Mouse (Mus musculus) macrophage (primary cell): Measurements from ENCODE around the gene Csf2rb. TPM values are rescaled to one million over a fixed set of nuclear protein-coding genes. Genes with fewer than 3 reads are reported as not detected.
"Not testable (repeated sequence)": the region's sequence is repeated elsewhere in the genome, so short reads cannot be mapped to it uniquely, and the experiment has no call there.

Experiments
- H3K27ac ChIP-seq: fragments of 350-480 bp; formaldehyde crosslinking; 2 replicates; pipeline ENCODE4 v1.9.0; 2021
- H3K36me3 ChIP-seq: fragments of 350-480 bp; formaldehyde crosslinking; 2 replicates; pipeline ENCODE4 v1.9.0; 2021; ENCODE audit errors: inconsistent target
- H3K4me3 ChIP-seq: fragments of 350-480 bp; formaldehyde crosslinking; 2 replicates; pipeline ENCODE4 v1.9.0; 2021; ENCODE audit errors: inconsistent target
- H3K79me2 ChIP-seq: fragments of 350-480 bp; formaldehyde crosslinking; 2 replicates; pipeline ENCODE4 v1.9.0; 2021; ENCODE audit errors: inconsistent target
- WGBS: methylation state at CpG from one replicate; pipeline ENCODE4 v1.1.7; 2026; ENCODE audit warnings: inconsistent platforms; ENCODE audit not compliant: missing documents; 5-methylcytosine and 5-hydroxymethylcytosine counted together
- polyA plus RNA-seq: library from polyadenylated mRNA; stranded (reverse); fragments of 250-400 nt; gene quantifications from 3 replicates; pipeline ENCODE4 v1.2.4, GENCODE M21; 2018; ENCODE audit warnings: inconsistent platforms

Gene Csf2rb
- polyA plus RNA-seq, 1 experiment from 2014 or later = 406 TPM

- 61% methylated on average over 4 of the region's 4 CpGs for WGBS
- H3K27ac ChIP-seq, H3K36me3 ChIP-seq, H3K79me2 ChIP-seq, H3K4me3 ChIP-seq: not testable (repeated sequence)
Observed at GRCm38 (mm10) chr15:78312421-78313233, 12.9 kb upstream of the Csf2rb start.

- H3K36me3 ChIP-seq, H3K4me3 ChIP-seq, H3K79me2 ChIP-seq, H3K27ac ChIP-seq: not testable (repeated sequence)
- 92% methylated on average over 4 of the region's 5 CpGs for WGBS
Observed at GRCm38 (mm10) chr15:78313659-78314058, 11.9 kb upstream of the Csf2rb start.

GRCm38 (mm10) chr15:78318338-78319171 is 7.0 kb upstream of the Csf2rb start:
- H3K79me2 ChIP-seq, H3K27ac ChIP-seq, H3K4me3 ChIP-seq, H3K36me3 ChIP-seq: not testable (repeated sequence)
- 80% methylated on average over 1 of the region's 2 CpGs for WGBS

- H3K4me3 ChIP-seq = no peak overlapping the region
- H3K79me2 ChIP-seq = peaks cover 2% of the 10 kb centered on the region
- peak overlapping the region; percentile 36 for H3K27ac ChIP-seq
- no peaks in the 10 kb centered on the region for H3K36me3 ChIP-seq
- 5% methylated on average over 5 of the region's 5 CpGs for WGBS
Observed at GRCm38 (mm10) chr15:78320825-78321496, 4.6 kb upstream of the Csf2rb start.

- no peak overlapping the region for H3K27ac ChIP-seq
- no peaks in the 10 kb centered on the region for H3K36me3 ChIP-seq
- no peak overlapping the region for H3K4me3 ChIP-seq
- 100% methylated on average over 1 of the region's 1 CpGs for WGBS
- H3K79me2 ChIP-seq = peaks cover 26% of the 10 kb centered on the region
Observed at GRCm38 (mm10) chr15:78323366-78323765, 2.2 kb upstream of the Csf2rb start.

GRCm38 (mm10) chr15:78324294-78324693 is 1.3 kb upstream of the Csf2rb start:
- WGBS = 100% methylated on average over 2 of the region's 2 CpGs
- Histone ChIP-seq H3K79me2 (peaks cover 35% of the 10 kb centered on the region), H3K27ac (no peak overlapping the region)

GRCm38 (mm10) chr15:78326747-78327146 is 1.2 kb downstream of the Csf2rb start:
- Histone ChIP-seq H3K27ac (peak overlapping the region; percentile 94), H3K4me3 (peak overlapping the region; percentile 85)
- 86% methylated on average over 4 of the region's 10 CpGs for WGBS

More at GRCm38 (mm10) chr15:78324294-78324693, 1.3 kb upstream of the Csf2rb start:
- H3K36me3 ChIP-seq = no peaks in the 10 kb centered on the region
- no peak overlapping the region for H3K4me3 ChIP-seq

GRCm38 (mm10) chr15:78327753-78328341 is 2.3 kb downstream of the Csf2rb start:
- 78% methylated on average over 6 of the region's 6 CpGs for WGBS
- not testable (repeated sequence) for H3K27ac ChIP-seq
- H3K4me3 ChIP-seq = peak overlapping the region; percentile 85; the same call in 1 of the 2 replicates

More at GRCm38 (mm10) chr15:78326747-78327146, 1.2 kb downstream of the Csf2rb start:
- peaks cover 60% of the 10 kb centered on the region for H3K79me2 ChIP-seq
- H3K36me3 ChIP-seq = no peaks in the 10 kb centered on the region

GRCm38 (mm10) chr15:78328520-78329097 is 3.1 kb downstream of the Csf2rb start:
- Histone ChIP-seq H3K27ac (no peak overlapping the region), H3K4me3 (no peak overlapping the region), H3K79me2 (peaks cover 78% of the 10 kb centered on the region), H3K36me3 (peaks cover 6% of the 10 kb centered on the region; the same call in 1 of the 2 replicates)
- whole genome bisulfite sequencing = 83% methylated on average over 3 of the region's 3 CpGs

More at GRCm38 (mm10) chr15:78327753-78328341, 2.3 kb downstream of the Csf2rb start:
- peaks cover 71% of the 10 kb centered on the region for H3K79me2 ChIP-seq
- H3K36me3 ChIP-seq = not testable (repeated sequence)

GRCm38 (mm10) chr15:78329972-78330371 is 4.4 kb downstream of the Csf2rb start:
- H3K4me3 ChIP-seq = not testable (repeated sequence)

GRCm38 (mm10) chr15:78330706-78331105 is 5.2 kb downstream of the Csf2rb start:
- H3K36me3 ChIP-seq = peaks cover 14% of the 10 kb centered on the region; the same call in 1 of the 2 replicates
- H3K4me3 ChIP-seq = no peak overlapping the region
- peaks cover 97% of the 10 kb centered on the region for H3K79me2 ChIP-seq
- 75% methylated on average over 1 of the region's 4 CpGs for WGBS
- H3K27ac ChIP-seq = no peak overlapping the region

More at GRCm38 (mm10) chr15:78329972-78330371, 4.4 kb downstream of the Csf2rb start:
- WGBS = 62% methylated on average over 6 of the region's 6 CpGs
- not testable (repeated sequence) for H3K27ac ChIP-seq, H3K36me3 ChIP-seq
- peaks cover 91% of the 10 kb centered on the region for H3K79me2 ChIP-seq

- H3K79me2 ChIP-seq = peaks cover 90% of the 10 kb centered on the region
- no peak overlapping the region for H3K4me3 ChIP-seq
- peaks cover 24% of the 10 kb centered on the region; the same call in 1 of the 2 replicates for H3K36me3 ChIP-seq
- 39% methylated on average over 4 of the region's 5 CpGs for WGBS
- H3K27ac ChIP-seq = no peak overlapping the region
Observed at GRCm38 (mm10) chr15:78331523-78332340, 6.2 kb downstream of the Csf2rb start.

GRCm38 (mm10) chr15:78332981-78333380 is 7.4 kb downstream of the Csf2rb start:
- 68% methylated on average over 6 of the region's 6 CpGs for WGBS
- peaks cover 77% of the 10 kb centered on the region for H3K79me2 ChIP-seq
- H3K36me3 ChIP-seq = peaks cover 27% of the 10 kb centered on the region; the same call in 1 of the 2 replicates
- no peak overlapping the region for H3K4me3 ChIP-seq
- H3K27ac ChIP-seq = no peak overlapping the region
